Mouse (Mus musculus) right cerebral cortex, adult 18-20 months (tissue): Measurements from ENCODE around the gene Dus3l.
A peak's percentile ranks its signal among the peaks of the same experiment; 100 is the strongest.

Source experiments
- DNase-seq: peaks from one replicate; pipeline ENCODE4 v3.0.0; 2022; ENCODE audit warnings: mixed read lengths

Dus3l gene

DNA sequence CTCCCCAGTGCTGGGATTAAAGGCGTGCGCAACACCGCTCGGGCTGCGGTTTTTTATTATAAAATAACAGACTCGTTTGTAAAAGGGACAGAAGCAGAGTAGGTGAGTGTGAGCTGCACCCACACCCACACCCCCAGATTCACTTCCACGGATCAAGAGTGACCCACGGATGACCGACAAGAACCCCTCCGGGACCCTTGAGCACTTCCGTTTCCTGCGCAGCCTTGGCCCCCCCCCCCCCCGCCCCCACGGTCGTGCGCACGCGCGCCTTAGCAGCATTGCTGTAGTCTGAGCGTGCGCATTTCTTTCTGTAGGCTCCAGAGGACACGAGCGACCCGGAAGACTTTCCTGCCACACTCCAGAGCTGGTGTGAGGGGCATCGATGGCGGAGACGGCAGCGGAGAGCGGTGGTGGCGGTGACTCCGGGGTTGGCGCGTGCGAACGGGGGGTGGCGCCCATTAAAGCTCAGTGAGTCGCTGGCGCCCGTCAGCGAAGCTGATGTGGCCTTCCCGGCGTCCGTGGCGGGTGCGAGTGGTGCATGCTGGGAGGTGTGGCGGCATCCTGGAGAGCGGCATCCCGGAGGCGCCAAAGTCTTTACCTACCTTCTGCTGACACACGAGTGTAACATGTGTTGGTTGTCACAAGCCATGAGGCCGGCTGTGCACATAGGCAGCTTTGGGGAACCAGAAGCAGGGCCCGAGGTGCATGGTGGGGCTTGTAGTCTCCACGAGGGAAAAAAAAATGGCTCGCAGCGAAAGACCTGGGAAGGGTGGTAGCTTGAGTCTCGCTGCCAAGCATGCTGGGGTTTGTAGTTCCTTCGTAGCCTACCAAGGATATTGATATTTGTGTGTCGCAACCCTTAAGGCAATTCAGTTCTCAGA lies at the start of gene Dus3l:
Gene Dus3l (plus strand): TSS at position 284 of the 881 bp plus-strand sequence.
- DNase-seq = peak; percentile 90

DNA sequence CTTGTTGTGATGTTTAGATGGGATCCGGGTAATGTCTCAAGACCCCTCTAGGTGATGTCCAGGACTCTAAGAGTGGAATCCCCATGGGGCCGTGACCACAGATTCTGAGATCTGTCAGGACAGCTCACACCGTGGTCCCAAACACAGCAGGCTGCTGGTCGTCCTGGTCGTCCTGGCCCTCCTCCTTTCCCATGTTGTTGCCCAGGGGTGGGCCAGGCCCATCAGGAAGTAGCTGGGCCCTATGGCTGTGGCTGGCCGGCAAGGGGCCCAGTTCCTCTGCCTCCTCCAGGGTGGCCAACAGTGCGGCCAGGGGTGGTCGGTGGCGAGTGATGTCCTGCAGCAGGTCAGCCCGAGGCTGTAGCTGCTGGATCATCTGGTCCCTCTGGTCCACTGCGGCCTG lies 49.2 kb upstream of the Dus3l start:
- DNase-seq = no peak

DNA sequence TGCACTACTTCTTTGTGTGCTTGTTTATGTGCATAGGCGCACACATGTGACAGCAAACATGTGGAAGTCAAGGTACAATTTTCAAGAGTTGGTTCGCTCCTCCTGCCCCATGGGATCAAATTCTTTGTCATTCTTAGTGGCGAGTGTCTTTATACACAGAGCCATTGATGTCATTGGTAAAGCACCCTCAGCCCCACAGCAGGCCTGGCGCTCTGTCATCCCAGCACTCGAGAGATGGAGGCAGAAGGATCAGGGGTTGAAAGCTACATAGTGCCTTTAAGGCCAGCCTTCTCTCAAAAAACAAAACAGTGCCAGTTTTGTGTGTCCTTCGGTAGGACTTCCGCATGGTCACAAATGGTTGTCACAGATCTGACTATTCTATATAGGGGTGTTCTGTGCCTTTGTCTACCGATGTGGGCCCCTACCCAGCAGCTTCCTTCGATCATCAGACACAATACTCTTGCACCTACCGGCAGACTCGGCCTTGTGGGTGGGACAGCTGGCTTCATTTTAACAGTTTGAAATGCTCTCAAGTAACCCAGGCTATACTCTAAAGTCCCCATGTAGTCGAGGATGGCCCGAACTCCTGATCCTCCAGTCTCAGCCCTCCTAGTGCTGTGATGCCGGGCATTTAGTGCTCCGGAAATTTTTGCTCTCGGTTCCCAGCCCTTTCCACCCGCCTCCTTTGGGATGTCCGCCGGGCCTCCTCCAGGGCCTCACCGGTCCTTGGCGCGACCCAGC lies 48.5 kb upstream of the Dus3l start:
- no peak for DNase-seq

DNA sequence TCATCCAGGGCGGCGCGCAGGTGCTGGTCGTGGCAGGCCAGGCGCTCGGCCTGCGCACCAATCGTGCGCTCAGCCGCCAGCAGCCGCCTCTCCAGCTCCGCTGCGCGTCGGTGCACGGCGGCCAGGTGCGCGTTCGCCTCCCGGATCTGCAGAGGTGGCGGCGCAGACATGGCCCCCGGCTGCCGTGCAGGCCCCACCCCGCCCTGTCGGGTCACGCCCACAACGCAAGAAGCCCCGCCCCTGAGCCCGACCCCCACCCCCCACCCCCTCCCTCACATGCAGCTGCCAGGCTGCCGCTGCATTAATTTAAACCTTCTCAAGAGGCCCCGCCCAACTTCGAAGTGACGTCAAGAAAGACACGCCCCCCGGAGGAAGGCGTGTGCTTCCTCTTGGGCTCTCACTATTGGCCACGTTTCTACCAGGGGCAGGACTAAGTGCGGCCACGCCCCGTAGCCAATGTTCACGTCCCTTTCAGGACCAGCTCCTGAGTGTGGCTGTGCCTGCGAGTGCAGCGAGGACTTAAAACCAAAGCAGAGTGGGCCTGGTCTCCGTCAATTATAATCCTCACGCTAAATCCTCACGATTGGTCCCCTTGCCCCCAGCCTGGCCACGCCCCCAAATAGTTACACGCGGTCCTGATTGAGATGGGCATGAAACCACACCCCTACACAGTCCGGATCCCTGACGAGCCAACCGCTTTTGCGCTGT lies 47.7 kb upstream of the Dus3l start:
- peak; percentile 98 for DNase-seq

DNA sequence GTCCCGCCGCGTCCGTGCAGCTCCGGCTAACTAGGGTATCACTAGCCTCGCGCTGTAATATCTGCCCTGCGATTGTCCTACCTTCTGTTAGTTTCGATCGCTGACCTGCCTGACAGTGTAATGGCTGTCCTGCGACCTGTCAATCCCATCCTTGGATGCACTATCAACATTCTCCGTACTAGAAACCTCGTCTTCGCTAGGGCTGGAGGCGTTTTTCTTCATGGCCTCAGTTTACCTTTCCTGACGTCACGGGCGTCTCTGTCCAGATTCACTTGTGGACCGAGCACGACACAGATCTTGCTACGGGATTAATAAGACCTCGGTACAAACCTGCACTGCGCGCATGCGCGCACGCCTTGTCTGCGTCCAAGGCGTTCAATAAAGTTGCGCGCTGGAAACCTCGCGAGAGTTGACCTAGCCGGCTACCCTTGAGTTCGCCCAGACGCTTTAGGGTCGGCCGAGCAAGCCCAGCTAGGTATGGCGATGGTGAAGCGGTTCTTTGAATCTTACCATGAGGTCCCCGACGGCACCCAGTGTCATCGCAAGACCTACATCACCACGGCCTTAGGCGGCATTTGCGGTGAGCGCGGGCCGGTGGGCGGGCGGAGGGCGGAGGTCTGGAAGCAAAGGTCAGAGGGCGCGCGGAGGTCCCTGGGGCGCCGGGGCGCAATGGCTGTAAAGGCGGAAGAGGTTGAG lies 47.0 kb upstream of the Dus3l start, which contains the start of the genes Ndufa11 and Vmac:
Gene Ndufa11 (plus strand): TSS at position 405 of the 696 bp plus-strand sequence.
Gene Vmac (minus strand): TSS at position 660 of the 696 bp plus-strand sequence.
- peak; percentile 93 for DNase-seq

DNA sequence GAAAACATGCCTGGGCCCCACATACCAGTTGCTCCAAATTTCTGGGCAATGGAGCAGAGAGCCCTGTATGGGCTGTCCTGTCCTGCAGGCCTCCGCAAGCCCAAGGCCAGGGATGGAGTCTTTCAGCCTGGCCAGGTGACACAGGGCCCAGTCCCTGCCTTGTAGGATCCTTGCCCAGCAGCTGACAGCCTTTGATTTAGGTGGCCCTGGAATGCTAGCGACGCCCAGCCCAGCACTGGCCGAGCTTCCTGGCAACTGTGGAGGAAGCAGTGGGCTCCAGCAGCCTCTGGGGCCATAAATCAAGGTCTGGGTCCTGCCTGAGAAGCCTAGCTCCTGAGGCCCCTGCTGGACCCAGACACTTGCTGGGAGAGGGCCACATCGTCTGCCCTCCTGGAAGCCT lies 42.1 kb upstream of the Dus3l start:
- DNase-seq = no peak

DNA sequence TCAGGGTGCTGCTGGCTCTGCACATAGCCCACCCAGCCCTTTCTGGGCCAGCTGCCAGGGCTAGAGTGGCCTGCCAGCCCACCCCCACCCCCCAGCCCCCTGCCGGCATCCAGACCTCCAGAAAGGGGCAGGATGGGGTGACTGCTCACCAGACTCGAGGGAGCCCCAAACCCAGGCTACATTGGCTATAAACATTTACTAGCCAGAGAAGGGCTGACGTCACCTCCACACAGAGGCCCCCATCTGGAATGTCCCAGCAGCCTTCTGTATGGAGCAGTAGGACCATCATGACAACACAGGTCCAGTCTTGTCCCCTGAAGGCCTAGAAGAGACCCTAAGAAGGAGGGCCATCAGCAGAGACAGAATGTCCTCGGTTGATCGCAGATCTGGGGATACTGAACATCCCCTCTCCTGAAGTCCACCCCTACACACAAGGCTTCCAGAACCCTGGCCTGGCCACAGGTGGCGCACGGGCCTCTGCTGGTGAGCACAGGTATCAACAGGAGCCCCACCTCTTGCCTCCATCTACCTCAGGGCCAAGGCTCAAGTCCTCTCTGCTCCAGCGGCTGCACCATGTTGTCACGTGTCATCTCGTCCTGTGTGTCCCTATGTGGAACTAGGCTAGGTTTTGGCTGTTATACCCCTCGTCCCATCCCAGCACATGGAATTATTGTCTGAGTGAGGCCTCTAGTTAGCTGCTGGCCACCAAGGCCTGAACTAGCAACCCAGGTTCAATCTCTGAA lies 41.0 kb upstream of the Dus3l start:
- DNase-seq = no peak

DNA sequence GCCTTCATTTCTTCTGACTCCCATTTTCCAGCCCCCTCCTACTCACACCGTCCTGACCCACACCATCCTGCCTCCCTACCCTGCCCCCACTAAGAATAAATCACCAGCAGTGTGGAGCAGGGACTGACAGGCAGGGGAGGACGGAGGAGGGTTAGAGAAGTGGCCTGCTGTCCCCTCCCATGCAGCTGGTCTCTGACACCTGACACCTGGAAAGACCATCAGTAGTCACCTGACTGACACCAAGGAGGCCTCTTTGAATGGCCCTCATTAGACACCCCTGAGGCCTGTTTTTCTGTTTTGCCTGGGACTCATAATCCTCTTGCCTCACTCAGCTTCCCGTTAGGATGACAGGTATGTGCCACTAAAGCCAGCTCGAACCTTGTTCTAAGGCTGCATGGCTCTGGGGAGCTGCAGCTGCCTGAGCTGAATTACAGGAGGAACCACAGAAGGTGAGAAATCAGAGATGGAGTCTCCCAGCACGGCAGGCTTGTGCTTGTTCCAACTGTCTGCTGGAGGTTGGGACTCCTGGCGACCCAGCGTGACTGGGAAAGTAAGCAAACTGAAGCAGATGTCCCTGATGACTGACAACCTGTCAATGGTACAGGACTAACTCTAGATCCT lies 37.4 kb upstream of the Dus3l start:
- no peak for DNase-seq

DNA sequence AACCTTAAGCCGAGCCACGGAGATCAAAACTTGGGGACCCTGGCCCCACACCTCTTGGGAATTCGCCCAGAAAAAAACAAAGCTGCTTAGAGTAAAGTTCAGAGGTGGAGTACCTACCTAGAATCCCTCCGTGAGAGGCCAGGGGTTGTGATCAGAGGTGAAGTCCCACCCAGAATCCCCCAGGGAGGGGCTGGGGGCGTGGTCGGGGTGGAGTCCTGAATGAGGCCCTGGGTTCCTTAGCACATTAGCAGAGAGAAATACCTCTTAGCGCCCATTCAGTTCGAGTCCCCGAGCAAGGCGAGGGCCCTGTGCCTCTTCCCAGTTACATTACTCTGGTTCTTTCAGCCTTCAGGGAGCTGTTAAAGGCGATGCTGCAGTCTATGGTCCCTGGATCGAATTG lies 36.9 kb upstream of the Dus3l start:
- no peak for DNase-seq

DNA sequence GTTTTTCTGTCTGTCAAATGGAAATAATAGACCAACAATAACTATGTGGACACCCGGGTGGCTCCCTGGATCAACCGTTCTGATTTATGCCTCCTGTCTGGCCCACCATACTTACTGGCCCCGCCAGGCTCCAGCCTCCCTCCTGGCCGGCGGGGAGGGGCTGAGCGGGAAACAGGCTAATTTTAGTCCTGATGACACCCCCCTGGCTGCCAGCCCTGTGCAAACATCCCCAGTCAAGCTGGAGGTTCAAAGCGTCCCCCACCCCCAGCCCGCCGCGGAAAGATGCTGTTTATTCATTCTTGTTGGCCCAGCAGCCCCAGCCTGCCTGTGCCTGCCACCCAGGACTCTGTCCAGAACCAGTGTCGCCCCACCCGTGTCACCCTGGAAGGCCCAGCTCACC lies 36.4 kb upstream of the Dus3l start:
- no peak for DNase-seq

DNA sequence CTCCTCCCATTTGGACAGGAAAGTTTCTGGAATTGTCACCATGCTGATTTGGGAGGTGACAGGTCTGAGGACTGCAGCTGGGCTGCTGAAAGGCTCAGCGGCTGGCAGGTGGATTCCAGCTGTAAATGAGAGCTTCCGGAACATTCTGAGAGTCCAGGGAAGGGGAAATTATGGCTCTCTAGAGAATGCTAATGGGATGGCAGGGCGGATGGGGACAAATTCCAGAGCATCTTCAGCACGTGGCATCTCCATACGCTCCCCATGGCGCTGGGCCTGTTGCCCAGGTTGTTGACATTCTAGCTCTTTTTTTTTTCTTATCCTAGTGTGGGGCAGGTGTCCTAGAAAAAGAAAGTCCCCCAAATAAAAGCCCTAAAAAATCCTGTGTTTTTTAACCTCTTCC lies 35.4 kb upstream of the Dus3l start:
- no peak for DNase-seq

DNA sequence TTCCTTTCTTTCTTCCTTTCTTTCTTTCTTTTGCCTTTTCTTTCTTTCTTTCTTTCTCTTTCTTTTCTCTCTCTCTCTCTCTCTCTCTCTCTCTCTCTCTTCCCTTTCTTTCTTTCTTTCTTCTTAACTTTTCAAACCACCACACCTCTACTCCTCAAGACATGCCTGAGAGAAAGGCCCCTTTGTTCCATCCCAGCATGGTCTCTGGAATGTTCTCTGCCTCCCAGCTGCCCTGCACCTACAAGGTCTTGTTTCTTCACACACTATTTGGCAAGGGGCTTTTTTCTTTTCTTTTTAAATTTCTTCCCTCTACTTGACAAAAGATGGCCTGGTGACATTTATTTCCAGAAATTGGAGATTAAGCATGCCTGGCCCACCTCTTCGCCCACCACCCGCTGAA lies 34.9 kb upstream of the Dus3l start:
- DNase-seq = no peak

DNA sequence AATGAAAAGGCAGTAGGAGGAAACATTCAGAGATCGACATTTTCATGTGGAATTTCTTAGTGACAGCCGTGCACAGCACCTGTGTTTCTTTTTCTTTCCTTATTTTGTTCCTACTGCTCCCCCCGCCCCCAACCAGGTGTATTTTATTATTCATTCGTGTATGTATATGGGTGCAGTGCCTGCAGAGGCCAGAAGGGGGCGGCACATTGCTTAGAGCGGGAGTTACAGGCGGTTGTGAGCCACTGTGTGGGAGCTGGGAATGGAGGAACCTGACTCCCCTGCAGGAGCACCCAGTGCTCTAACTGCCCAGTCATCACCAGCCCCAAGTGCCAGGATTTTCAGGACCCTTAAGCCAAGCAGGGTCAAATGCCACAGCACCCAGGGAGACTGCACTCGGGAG lies 28.0 kb upstream of the Dus3l start:
- no peak for DNase-seq

DNA sequence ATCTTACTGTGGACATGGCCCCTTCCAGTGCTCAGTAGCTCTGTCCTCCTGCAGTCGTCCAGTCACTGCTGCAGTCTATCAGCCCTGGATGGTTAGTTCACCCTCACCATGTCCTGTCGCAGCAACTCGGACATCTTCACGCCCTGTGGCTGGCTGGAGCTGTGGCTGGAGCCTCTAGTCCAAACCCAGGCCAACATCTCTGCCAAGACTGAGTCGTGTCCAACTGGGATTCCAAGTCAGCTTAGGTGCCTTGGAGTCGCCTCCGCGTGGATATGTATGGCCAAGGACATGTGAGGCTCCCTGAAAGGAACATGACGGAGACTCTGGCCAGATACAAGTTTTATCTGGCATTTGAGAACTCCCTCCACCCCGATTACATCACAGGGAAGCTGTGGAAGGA lies 26.3 kb upstream of the Dus3l start:
- no peak for DNase-seq

DNA sequence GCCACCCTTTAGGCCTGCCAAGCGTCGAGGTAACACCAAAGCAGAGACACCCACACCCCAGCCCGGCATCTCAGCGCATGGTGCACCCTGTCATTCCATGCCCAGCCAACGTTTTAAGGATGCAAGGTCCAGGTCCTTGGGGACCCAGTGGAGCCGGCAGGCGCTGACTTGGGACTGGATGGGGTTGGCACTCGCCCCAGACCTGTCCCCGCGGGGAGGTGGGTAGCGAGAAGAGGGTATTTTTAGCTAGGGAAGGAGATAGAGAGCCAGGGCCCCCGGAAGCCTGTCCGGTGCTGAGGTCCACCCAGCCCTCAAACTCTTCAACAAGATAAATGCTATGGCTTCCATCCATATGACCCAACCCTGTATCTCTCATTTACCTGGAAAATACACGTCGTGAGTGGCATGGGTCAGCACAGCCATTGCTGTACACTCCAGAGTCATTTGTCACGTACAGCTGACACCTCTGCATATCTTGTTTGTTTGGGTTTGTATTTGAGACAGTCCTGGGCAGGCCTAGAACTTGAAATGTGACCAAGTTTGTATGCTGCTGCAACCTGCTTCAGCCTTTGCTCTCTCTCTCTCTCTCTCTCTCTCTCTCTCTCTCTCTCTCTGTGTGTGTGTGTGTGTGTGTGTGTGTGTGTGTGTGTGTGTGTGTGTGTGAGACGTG lies 24.3 kb upstream of the Dus3l start:
- DNase-seq = no peak

DNA sequence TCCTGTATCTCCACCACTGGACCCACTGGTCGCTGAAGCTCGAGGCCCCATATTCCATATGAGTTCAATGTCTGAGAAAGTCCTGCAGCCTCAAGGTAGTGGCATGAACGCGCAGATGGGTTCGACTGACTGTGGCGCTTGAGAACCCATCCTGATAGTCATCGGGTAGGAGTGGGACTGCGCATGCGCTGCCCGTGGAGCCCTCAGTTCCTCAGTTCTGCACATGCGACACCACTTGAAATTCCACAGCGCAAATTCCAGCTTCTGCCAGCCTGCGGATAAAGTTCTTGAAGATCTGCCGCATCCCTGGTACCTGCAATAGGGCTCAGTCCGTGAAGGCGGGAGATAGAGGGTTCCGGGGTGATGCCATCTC lies 23.8 kb upstream of the Dus3l start:
- DNase-seq = no peak

DNA sequence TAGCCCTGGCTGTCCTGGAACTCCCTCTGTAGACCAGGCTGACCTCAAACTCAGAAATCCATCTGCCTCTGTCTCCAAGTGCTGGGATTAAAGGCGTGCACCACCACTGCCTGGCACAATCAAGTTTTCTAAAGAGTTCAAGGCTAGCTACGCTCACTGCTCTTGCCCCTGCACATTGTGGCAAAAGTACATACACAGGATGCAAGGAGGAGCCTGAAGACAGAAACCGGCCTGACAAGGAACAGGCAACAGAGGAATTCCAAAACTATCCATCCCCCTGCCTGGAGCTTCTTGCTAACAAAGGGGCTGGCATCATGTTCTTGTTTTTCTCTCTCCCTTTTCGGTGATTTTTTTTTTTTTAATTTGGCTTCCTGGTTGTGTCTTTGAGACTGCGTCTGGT lies 20.4 kb upstream of the Dus3l start:
- DNase-seq = no peak

DNA sequence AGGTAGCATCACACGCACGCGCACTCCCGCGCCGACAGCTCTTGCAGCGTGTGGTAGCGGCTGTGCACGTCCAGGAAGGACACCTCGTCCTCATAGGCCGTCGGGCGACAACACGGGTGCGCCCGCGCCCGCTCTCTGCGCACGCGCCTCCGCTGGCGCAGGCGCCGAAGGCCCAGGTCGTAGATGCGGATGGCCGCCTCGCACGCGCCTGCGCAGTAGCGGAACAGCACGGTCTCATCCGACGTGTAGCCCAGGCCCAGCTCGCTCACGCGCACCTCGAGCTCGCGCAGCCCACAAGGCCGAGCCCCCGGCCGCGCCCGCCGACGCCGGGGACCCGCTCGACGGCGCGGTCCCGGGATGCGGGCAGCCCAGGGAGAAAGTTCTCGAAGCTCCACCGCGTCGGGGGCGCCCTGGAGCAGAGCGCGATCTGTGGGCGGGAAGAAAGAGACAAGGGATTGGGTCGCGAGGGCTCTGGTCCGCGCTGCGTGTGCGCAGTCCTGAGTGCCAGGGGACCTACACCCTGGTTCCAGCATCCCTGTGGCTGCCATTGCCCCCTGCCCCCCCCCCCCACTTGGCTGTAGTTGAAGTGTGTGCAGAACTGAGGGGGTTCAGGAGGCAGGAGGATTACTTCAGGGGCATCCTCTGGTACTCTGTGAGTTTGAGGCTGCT lies 13.0 kb upstream of the Dus3l start:
- DNase-seq = peak; percentile 26

DNA sequence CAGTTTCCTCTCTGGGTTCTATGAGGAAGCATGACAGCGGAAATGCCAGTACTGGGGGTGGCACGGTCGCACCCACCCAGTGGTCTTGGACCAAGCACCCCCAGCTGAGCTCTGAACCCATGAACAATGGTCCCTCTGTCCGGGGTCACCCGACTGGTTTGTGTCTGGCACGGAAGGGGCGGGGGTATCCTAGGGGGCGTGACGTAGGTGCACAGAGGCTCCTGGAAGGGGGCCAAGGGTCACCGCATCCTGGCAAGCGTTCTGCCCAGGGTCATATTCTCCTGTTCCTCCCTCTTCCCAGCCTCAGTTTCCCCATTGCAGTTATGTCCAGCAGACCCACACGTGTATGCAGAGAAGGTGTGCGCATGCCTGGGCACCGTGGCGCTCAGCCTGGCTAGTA lies 11.1 kb upstream of the Dus3l start:
- no peak for DNase-seq
